Mouse (Mus musculus): ENCODE measurements at regions not wholly inside any gene's neighbourhood (a gene's known extent, or its start where the extent isn't known, plus 50 kb on each side); places are given as distances from the start of the nearest gene placed in this dataset.

DNA sequence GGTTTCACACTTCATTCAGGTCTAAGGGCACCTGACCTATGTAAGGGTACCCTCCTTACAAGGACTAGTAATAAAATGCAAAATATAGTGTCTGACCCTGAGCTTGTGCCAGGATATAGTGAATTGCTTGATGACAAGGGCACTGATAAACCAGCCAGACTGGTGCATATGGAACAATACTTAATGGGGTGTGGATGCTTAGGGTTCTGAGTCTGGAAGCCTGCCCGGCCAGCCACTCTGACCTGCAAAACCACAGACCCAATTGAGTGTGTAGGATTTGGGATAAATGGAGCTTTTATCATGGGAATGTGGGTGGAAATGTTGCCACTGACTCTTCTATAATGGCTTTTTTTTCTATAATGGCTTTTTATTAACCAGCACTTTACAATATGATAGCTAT is 1838.7 kb upstream of the Dsel start:
- H3K4me3 ChIP-seq (replicated peaks) = no peak overlapping the region
- H3K4me2 ChIP-seq = no peak overlapping the region
- H3K36me3 ChIP-seq = no peaks in the 10 kb centered on the region
- 67% methylated on average over 1 of the region's 1 CpGs for WGBS
- ATAC-seq (ENCODE audit: low FRiP score) = no peak
- no peaks in the 10 kb centered on the region for H3K27me3 ChIP-seq (replicated peaks)
- H3K27ac ChIP-seq (replicated peaks) = no peak overlapping the region
- no peaks in the 10 kb centered on the region for H3K4me1 ChIP-seq
- H3K9me3 ChIP-seq (replicated peaks) = no peaks in the 10 kb centered on the region
- no peak overlapping the region for H3K9ac ChIP-seq (replicated peaks)

DNA sequence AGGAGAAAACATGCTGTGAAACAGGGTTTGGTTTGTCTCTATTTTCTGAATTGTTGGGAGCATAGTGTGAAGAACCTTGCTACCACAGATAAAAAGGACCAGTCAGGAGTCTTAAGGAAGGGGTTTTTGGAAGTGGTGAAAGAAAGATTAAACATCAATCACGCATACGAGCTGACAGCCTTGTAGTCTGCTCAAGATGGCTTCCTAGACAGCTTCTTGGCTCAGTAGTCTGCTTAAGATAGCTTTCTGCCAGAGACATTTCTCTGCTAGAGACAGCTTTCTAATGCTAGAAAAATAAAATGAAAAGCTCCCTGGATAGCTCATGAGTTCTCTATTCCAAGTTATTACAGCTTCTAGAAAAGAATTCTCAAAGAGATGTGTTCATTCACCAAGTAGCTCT is 1823.9 kb upstream of the Dsel start:
- H3K4me3 ChIP-seq (replicated peaks) = no peak overlapping the region
- H3K27ac ChIP-seq (replicated peaks) = no peak overlapping the region
- WGBS = 88% methylated on average over 2 of the region's 2 CpGs
- H3K36me3 ChIP-seq = no peaks in the 10 kb centered on the region
- no peaks in the 10 kb centered on the region for H3K4me1 ChIP-seq
- no peak overlapping the region for H3K4me2 ChIP-seq
- no peaks in the 10 kb centered on the region for H3K9me3 ChIP-seq (replicated peaks)
- no peak overlapping the region for H3K9ac ChIP-seq (replicated peaks)
- H3K27me3 ChIP-seq (replicated peaks) = no peaks in the 10 kb centered on the region
- no peak for ATAC-seq (ENCODE audit: low FRiP score)

DNA sequence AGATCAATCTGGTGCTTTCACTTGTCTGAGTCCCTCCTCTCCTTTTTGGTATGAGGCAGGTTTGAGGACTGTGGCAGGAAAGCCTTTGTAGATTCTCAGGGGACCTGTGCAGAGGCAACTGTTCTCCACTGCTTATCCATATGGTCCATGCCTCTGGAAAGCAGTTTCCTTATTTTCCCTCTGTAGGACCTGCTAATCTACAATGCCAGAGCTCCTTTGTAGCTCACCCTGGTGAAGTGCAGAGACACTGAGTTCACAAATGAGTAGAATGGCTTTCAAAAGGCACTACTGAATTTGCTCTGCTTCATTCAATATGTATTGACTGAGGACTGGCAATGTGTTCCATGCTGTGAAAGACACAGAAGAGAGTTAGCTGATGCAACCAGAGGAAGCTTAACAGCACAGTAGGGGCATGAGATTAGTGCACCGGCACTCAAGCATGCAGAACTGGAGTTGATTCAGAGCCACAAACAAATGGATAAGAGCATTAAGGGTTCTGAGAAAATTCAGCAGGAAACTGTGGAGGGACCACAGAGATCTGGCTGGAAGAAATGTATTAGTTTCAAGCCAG is 1811.7 kb upstream of the Dsel start:
- 38% methylated on average over 1 of the region's 1 CpGs for WGBS
- peak; percentile 50; the same call in 1 of the 2 replicates for ATAC-seq (ENCODE audit: low FRiP score)
- H3K9me3 ChIP-seq (replicated peaks) = no peaks in the 10 kb centered on the region
- H3K27me3 ChIP-seq (replicated peaks) = no peaks in the 10 kb centered on the region
- no peaks in the 10 kb centered on the region for H3K36me3 ChIP-seq
- H3K4me3 ChIP-seq (replicated peaks) = no peak overlapping the region
- no peak overlapping the region for H3K9ac ChIP-seq (replicated peaks)
- no peak overlapping the region for H3K4me2 ChIP-seq
- H3K27ac ChIP-seq (replicated peaks) = 0 out of 2 replicates have a peak overlapping the region, but pooled peaks have one; percentile 37
- H3K4me1 ChIP-seq = no peaks in the 10 kb centered on the region

DNA sequence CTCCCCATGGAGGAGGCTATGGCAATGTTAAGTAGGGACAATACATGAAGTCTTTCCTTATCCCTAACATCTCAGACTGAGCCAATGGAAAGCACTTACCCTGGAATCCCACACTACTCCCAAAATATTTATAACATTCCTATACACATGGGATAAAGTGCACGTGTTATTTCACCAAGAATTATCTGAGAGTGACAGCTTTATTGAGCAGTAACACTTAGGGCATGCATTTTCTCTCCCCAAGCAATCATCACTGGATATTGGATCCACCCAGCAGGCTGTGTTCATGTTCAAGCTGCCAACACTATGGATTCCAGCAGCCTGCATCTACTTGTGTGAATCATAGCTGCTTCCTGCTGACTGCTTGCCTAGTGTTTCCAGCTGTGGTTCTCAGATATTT is 1766.2 kb upstream of the Dsel start:
- H3K9me3 ChIP-seq (replicated peaks) = no peaks in the 10 kb centered on the region
- ATAC-seq (ENCODE audit: low FRiP score) = peak; percentile 38; the same call in 1 of the 2 replicates
- WGBS = 32% methylated on average over 1 of the region's 1 CpGs
- no peaks in the 10 kb centered on the region for H3K27me3 ChIP-seq (replicated peaks)
- no peaks in the 10 kb centered on the region for H3K4me1 ChIP-seq
- no peak overlapping the region for H3K9ac ChIP-seq (replicated peaks)
- H3K4me3 ChIP-seq (replicated peaks) = no peak overlapping the region
- no peaks in the 10 kb centered on the region for H3K36me3 ChIP-seq
- H3K4me2 ChIP-seq = no peak overlapping the region
- H3K27ac ChIP-seq (replicated peaks) = no peak overlapping the region
